Mouse (Mus musculus): ENCODE data around the gene Twf2. TPM values are rescaled to one million over a fixed set of nuclear protein-coding genes. Genes with fewer than 3 reads are reported as not detected.
A peak's percentile ranks its signal among the peaks of the same experiment; 100 is the strongest.

Gene Twf2
- polyA plus RNA-seq, 1 experiment from 2014 or later, result 54.8 TPM

DNA sequence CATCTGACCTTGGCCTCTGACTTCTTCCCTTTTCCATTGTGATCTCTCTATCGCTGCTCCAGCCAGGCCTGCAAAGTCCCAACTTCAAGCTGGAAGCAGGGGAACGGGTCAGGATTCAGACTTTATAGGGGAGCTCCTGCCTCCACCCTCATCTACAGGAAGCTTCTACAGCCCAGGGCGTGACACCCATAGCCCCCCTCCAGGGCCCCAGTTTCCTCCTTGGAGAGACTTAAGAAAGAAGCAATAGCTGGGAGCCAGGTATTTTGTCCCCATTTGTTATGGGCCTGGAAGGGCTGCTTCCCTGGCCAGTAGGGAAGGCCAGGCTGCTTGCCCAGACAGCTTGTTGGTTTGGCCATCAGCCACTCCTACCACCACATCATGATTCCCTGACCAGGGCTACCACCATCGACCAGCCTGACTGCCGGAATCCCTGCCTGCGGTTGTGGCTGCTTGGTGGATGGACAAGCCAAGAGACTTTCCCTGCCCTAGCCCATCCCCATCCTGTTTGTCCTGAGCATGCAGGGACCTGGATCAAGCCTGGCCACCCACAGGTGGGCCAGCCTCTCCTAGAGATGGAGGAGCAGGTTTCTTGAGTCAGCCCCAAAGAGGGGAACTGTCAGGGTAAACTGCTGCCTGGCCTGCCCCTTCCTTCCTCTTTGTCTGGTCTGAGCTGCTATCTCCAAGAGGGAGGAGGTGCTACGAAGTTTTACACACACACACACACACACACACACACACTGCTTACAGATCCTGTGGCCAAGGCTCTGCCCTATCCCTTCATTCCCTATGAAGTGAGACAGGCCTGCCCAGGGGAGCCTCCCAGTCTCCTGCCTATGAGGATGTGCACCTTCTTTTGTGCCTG lies 1.3 kb downstream of the Twf2 start:
- Histone ChIP-seq H3K4me3 (peak overlapping the region; percentile 65), H3K27ac (replicated peaks) (no peak overlapping the region), H3K36me3 (0 out of 2 replicates have a peak, but pooled peaks cover 2% of the 10 kb centered on the region), H3K4me1 (peaks cover 33% of the 10 kb centered on the region), H3K4me2 (replicated peaks) (peak overlapping the region; percentile 62), H3K27me3 (peaks cover 7% of the 10 kb centered on the region; the same call in 1 of the 2 replicates), H3K9me3 (no peaks in the 10 kb centered on the region), H3K9ac (replicated peaks) (peak overlapping the region; percentile 80; the same call in 1 of the 2 replicates)
- ATAC-seq (replicated peaks), result no peak
- WGBS, result 79% methylated on average over 7 of the region's 7 CpGs

DNA sequence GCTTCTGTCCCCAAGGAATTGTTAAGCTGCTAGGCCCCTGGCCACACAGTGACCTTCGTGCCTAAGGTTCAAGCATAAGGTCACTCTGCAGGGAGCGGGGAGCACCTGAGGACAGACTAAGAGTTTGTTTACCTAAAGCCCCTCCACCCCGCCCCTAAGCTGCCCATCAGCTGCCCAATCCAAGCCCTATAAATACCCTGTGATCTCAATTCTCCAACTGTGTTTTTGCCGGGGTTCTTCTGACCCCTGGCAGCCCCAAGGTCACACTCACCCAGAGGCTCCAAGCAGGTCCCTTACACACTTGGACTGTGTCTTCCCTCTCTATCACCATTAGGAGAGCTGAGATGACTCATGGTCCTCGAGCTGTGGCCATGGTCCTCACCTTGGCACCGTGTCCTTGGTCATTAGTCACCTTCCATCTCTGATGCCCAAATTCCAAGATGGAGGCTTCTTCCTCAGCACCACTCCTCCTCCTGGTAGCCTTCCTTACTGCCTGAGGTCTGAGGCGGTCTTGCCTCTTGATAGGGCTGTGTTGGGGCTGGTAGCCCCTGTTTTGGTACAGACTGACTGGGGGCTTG lies 2.9 kb downstream of the Twf2 start:
- H3K9me3 ChIP-seq, result no peaks in the 10 kb centered on the region
- H3K27me3 ChIP-seq, result no peaks in the 10 kb centered on the region
- peaks cover 5% of the 10 kb centered on the region; the same call in 1 of the 2 replicates for H3K36me3 ChIP-seq
- no peak overlapping the region for H3K4me3 ChIP-seq
- H3K27ac ChIP-seq (replicated peaks), result no peak overlapping the region
- no peak overlapping the region for H3K4me2 ChIP-seq (replicated peaks)
- peaks cover 29% of the 10 kb centered on the region for H3K4me1 ChIP-seq
- no peak for ATAC-seq (replicated peaks)
- no peak overlapping the region for H3K9ac ChIP-seq (replicated peaks)
- WGBS, result 80% methylated on average over 7 of the region's 7 CpGs

DNA sequence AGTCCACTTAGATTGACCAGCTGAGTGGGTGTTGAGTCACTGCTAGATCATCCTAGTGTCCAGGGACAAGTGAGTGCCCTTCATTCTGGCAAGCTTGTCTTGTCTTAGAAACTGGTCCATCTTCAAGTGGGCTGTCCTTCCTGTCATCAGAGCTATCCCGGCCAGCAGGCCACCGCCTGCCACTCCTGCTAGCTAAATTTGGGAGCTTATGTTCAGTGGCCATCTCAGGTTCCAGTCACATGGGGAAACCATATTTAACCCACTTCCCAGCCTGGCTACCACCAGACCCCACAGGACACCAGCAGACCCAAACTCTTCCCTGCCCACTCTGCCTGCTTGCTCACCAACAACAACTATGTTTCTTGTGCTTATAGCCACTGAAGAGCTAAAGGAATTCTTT lies 3.6 kb downstream of the Twf2 start:
- H3K4me2 ChIP-seq (replicated peaks), result no peak overlapping the region
- no peak overlapping the region for H3K27ac ChIP-seq (replicated peaks)
- no peaks in the 10 kb centered on the region for H3K9me3 ChIP-seq
- 85% methylated on average over 2 of the region's 2 CpGs for WGBS
- no peak for ATAC-seq (replicated peaks)
- H3K4me3 ChIP-seq, result no peak overlapping the region
- H3K9ac ChIP-seq (replicated peaks), result no peak overlapping the region
- H3K36me3 ChIP-seq, result peaks cover 5% of the 10 kb centered on the region; the same call in 1 of the 2 replicates
- no peaks in the 10 kb centered on the region for H3K27me3 ChIP-seq
- peaks cover 34% of the 10 kb centered on the region for H3K4me1 ChIP-seq

DNA sequence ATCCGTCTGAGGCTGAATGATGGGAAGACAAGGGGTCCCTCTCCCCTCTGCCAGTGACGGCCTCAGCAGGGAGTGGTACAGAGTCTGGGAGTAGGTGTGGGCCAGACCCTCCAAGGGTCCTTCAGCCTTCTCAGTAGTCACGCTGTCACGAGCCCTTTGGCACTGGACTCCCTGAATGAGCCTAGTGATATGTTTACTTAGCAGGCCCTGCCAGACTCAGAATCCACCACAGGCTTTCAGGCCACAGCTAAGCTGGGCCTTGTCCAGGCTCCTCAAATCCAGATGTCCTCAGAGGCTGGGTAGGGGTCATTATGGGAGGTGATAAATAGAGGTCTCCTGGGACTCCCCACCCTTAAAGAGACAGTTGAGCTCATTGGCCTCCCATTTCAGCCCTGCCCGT lies 5.3 kb downstream of the Twf2 start:
- Histone ChIP-seq H3K9me3 (no peaks in the 10 kb centered on the region), H3K9ac (replicated peaks) (no peak overlapping the region), H3K27me3 (no peaks in the 10 kb centered on the region), H3K4me3 (no peak overlapping the region), H3K36me3 (peaks cover 14% of the 10 kb centered on the region), H3K27ac (replicated peaks) (no peak overlapping the region), H3K4me2 (replicated peaks) (no peak overlapping the region), H3K4me1 (peaks cover 36% of the 10 kb centered on the region)
- no peak for ATAC-seq (replicated peaks)
- 90% methylated on average over 5 of the region's 5 CpGs for WGBS

DNA sequence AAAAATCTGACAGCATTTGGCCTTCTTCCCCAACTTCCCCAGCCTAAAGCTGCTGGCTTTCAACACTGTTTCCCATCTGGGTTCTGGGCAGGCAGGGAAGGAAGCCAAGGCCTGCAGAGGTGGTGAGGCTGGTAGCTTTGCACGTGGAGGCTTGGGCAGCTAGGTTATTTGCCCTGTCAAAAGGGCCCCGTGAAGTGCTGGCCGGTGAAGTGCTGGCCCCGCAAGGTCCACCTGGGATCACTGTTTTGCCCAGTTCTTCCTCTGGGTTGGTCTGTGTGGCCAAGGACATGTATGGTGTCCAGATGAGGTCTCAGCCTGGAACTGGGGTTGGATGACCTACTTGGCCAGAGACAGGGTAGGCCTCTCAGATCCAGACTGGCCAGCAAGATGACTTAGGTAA lies 7.0 kb downstream of the Twf2 start:
- no peak overlapping the region for H3K4me3 ChIP-seq
- H3K9me3 ChIP-seq, result no peaks in the 10 kb centered on the region
- H3K36me3 ChIP-seq, result peaks cover 31% of the 10 kb centered on the region
- H3K4me2 ChIP-seq (replicated peaks), result no peak overlapping the region
- 87% methylated on average over 4 of the region's 4 CpGs for WGBS
- no peak for ATAC-seq (replicated peaks)
- H3K27me3 ChIP-seq, result no peaks in the 10 kb centered on the region
- peaks cover 19% of the 10 kb centered on the region for H3K4me1 ChIP-seq
- no peak overlapping the region for H3K27ac ChIP-seq (replicated peaks)
- no peak overlapping the region for H3K9ac ChIP-seq (replicated peaks)

DNA sequence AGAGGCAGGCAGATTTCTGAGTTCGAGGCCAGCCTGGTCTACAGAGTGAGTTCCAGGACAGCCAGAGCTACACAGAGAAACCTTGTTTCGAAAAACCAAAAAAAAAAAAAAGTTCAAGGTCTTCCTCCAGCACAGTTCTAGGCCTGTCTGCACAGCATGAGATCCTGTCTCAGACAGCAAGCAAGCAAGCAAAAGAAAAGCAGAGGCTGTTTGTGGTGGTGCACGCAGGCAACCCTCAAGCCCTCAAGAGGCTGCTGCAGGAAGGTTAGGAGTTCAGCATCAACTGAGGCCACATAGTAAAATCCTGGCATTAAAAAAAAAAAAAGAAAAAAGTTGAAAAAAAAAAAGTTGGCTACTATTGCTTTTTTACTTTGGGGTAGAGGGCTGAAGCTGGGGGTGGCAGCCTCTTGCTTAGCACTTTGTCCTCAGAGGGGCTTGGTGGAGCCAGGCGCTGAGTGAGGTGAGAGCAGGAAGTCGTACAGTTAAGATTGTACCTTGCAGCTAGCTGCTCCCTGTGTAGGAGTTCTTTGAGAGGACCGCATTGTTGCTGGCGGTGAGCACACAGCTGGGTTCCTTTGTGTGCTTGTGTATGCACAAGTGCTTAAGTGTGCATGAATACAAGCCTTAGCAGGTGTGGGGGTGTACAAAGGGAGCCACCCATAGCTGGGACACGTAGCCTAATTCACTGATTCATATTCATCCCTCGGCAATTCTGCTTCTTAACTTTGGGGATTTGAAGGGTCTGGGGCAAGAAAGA lies 8.1 kb downstream of the Twf2 start:
- ATAC-seq (replicated peaks), result peak; percentile 7; the same call in 1 of the 2 replicates
- Histone ChIP-seq H3K27me3 (no peaks in the 10 kb centered on the region), H3K9me3 (no peaks in the 10 kb centered on the region), H3K27ac (replicated peaks) (peak overlapping the region; percentile 38; the same call in 1 of the 2 replicates), H3K4me3 (0 out of 2 replicates have a peak overlapping the region, but pooled peaks have one; percentile 24), H3K36me3 (peaks cover 35% of the 10 kb centered on the region), H3K9ac (replicated peaks) (peak overlapping the region; percentile 39), H3K4me1 (peaks cover 17% of the 10 kb centered on the region), H3K4me2 (replicated peaks) (peak overlapping the region; percentile 54)
- WGBS, result 25% methylated on average over 9 of the region's 9 CpGs

DNA sequence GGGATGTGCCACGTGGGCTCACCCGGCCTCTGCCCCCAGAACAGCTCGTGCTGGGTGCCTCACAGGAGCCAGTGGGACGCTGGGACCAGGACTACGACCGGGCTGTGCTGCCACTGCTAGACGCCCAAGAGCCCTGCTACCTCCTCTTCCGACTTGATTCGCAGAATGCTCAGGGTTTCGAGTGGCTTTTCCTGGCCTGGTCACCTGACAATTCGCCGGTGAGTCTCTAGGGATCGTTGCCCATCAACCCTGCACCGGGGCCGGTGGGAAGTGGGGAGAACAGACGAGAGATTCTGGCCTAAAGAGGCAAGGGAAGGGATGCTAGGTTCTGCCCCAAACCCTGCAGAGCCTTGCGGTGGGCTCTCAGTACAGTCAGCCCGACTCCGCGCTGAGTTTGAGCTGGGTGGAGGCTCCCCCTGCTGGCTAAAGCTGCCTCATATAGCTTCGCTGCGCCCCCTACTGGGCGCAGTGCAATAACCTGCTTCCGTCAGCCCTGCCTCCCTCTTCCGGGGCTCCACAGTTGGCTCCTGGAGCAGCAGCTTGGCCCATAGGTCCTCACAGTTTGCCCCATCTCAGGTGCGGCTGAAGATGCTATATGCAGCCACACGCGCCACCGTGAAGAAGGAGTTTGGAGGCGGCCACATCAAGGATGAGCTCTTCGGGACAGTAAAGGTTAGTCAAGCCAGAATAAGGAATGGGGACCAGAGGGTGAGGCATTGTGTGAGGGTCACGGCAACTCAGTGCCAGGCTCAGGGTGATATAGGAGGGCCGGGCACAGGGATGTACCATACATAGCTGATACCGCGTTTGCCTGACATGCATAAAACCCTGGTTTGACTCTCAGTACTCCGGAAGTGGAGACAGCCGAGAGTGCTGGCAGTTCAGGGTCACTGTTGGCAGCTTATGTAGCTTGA lies 9.0 kb downstream of the Twf2 start:
- H3K4me2 ChIP-seq (replicated peaks), result peak overlapping the region; percentile 54
- H3K9ac ChIP-seq (replicated peaks), result peak overlapping the region; percentile 39
- H3K36me3 ChIP-seq, result peaks cover 35% of the 10 kb centered on the region
- H3K27me3 ChIP-seq, result no peaks in the 10 kb centered on the region
- peaks cover 13% of the 10 kb centered on the region for H3K4me1 ChIP-seq
- no peaks in the 10 kb centered on the region for H3K9me3 ChIP-seq
- H3K27ac ChIP-seq (replicated peaks), result peak overlapping the region; percentile 38; the same call in 1 of the 2 replicates
- peak overlapping the region; percentile 24; the same call in 1 of the 2 replicates for H3K4me3 ChIP-seq
- ATAC-seq (replicated peaks), result peak; percentile 87
- WGBS, result 17% methylated on average over 37 of the region's 37 CpGs

DNA sequence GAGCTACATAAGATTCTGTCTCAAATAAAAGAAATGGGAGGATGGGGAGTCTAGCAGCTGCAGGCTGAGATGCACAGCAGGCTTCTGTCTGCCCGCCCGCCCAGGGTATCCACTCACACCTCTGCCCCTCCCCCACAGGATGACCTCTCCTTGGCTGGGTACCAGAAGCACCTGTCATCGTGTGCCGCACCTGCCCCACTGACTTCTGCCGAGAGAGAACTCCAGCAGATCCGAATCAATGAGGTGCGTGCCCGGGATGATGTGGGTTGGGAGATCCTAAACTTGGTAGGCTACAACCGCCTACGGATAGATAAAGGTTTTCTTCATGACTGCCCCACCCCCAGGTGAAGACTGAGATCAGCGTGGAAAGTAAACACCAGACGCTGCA lies 9.7 kb downstream of the Twf2 start:
- Histone ChIP-seq H3K27me3 (no peaks in the 10 kb centered on the region), H3K4me3 (no peak overlapping the region), H3K4me1 (peaks cover 11% of the 10 kb centered on the region), H3K27ac (replicated peaks) (no peak overlapping the region), H3K4me2 (replicated peaks) (no peak overlapping the region), H3K9me3 (no peaks in the 10 kb centered on the region), H3K36me3 (peaks cover 35% of the 10 kb centered on the region), H3K9ac (replicated peaks) (no peak overlapping the region)
- no peak for ATAC-seq (replicated peaks)
- 83% methylated on average over 12 of the region's 12 CpGs for WGBS

DNA sequence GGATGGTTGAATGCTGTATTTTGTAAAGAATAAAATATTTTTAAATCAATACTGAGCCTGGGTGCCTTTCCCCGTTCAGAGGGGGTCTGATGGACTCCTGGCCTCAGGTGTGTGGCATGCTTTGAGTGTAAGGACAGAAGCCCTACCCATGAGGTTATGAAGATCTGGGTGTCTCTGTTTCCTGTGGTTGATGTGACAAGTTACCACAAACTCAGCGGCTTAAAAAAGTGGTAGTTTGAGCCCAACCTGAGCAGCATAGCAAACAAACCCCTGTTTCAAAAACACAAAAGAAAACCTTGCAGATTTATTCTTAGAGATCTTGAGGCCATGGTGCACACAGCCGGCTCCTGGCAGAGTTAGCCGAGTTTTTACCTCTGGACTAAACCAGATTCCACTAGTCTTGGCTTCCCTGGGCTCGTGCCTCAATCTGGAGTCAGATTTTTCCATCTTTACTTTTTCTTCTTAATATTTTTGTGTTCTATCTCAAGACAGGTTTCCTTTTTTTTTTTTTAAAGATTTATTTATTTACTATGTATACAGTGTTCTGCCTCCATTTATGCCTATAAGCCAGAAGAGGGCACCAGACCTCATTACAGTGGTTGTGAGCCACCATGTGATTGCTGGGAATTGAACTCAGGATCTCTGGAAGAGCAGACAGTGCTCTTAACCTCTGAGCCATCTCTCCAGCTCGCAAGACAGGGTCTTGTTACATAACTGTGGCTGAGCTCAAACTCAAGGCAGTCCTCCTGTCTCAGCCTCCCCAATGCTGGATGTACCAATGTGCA lies 12.6 kb downstream of the Twf2 start:
- Histone ChIP-seq H3K27me3 (no peaks in the 10 kb centered on the region), H3K4me2 (replicated peaks) (no peak overlapping the region), H3K36me3 (peaks cover 31% of the 10 kb centered on the region), H3K4me1 (peaks cover 11% of the 10 kb centered on the region), H3K9me3 (no peaks in the 10 kb centered on the region), H3K4me3 (no peak overlapping the region), H3K9ac (replicated peaks) (no peak overlapping the region), H3K27ac (replicated peaks) (no peak overlapping the region)
- WGBS, result 82% methylated on average over 6 of the region's 6 CpGs
- ATAC-seq (replicated peaks), result no peak

DNA sequence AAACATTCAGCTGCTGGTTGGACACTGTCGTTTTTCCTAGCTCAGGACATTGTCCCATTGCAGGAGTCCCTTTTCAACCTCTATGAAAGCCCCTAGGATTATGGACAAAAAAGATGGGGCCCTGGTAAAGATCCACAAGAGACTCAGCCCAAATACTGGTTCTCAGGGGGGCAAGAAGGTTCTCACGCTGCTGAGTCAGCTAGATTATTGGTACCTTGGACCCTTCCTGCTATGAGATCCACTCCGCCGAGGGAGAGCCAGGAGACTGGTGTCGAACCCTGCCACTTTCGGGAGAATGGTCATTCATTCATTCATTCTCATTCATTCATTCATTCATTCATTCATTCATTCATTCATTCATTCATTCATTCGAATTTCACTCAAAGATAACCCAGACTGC lies 14.1 kb downstream of the Twf2 start:
- Histone ChIP-seq H3K27me3 (no peaks in the 10 kb centered on the region), H3K9me3 (no peaks in the 10 kb centered on the region), H3K9ac (replicated peaks) (no peak overlapping the region), H3K36me3 (peaks cover 31% of the 10 kb centered on the region), H3K4me3 (no peak overlapping the region), H3K4me2 (replicated peaks) (no peak overlapping the region), H3K4me1 (peaks cover 3% of the 10 kb centered on the region), H3K27ac (replicated peaks) (no peak overlapping the region)
- ATAC-seq (replicated peaks), result no peak
- 86% methylated on average over 7 of the region's 7 CpGs for WGBS

All from forebrain, embryonic 15.5 days (tissue).